Mouse (Mus musculus) stomach, postnatal 0 days (tissue): ENCODE results near the gene Adcy2. TPM values are rescaled to one million over a fixed set of nuclear protein-coding genes. Genes with fewer than 3 reads are reported as not detected.

Experiments
- ATAC-seq: fragments of 200-750 bp; cut with Nextera tagmentation; 2 replicates; pipeline ENCODE4 v1.8.0; 2017; ENCODE audit not compliant: low FRiP score, low TSS enrichment
- DNase-seq: peaks from one replicate; pipeline ENCODE4 v3.0.0-alpha.2; 2016; ENCODE audit warnings: low spot score
- H3K27ac ChIP-seq: fragments of 300-500 bp; sonication (generic); replicated peaks from 2 replicates; pipeline ENCODE4 v1.5.1; 2014; ENCODE audit warnings: mild to moderate bottlenecking, control low read depth
- H3K27me3 ChIP-seq: fragments of 300-500 bp; sonication (generic); 2 replicates; pipeline ENCODE4 v1.6.1; 2014; ENCODE audit warnings: low read length; ENCODE audit not compliant: control insufficient read depth, insufficient read depth
- H3K36me3 ChIP-seq: fragments of 300-500 bp; sonication (generic); 2 replicates; pipeline ENCODE4 v1.6.1; 2014; ENCODE audit warnings: low read length, mixed read lengths; ENCODE audit not compliant: control insufficient read depth, insufficient read depth
- H3K4me1 ChIP-seq: fragments of 300-500 bp; sonication (generic); replicated peaks from 2 replicates; pipeline ENCODE4 v1.6.1; 2014; ENCODE audit warnings: antibody characterized with exemption; ENCODE audit not compliant: control insufficient read depth, insufficient read depth
- H3K4me2 ChIP-seq: fragments of 300-500 bp; sonication (generic); replicated peaks from 2 replicates; pipeline ENCODE4 v1.6.1; 2014; ENCODE audit warnings: low read depth, mild to moderate bottlenecking, control low read depth, moderate library complexity
- H3K4me3 ChIP-seq: fragments of 300-500 bp; sonication (generic); 2 replicates; pipeline ENCODE4 v1.5.1; 2014; ENCODE audit warnings: low read depth, low read length, control low read depth
- H3K9ac ChIP-seq: fragments of 300-500 bp; sonication (generic); 2 replicates; pipeline ENCODE4 v1.6.1; 2014; ENCODE audit warnings: mild to moderate bottlenecking, low read length, control low read depth, mixed read lengths
- H3K9me3 ChIP-seq: fragments of 300-500 bp; sonication (generic); 2 replicates; pipeline ENCODE4 v1.6.1; 2016; ENCODE audit warnings: low read length; ENCODE audit not compliant: control insufficient read depth
- CTCF ChIP-seq: IDR thresholded peaks from 2 replicates; pipeline ENCODE4 v1.5.1; 2016; ENCODE audit warnings: antibody characterized with exemption, low read depth, mild to moderate bottlenecking, moderate library complexity
- EP300 ChIP-seq: optimal IDR thresholded peaks from 2 replicates; pipeline ENCODE3; 2016; ENCODE audit warnings: antibody characterized with exemption
- WGBS: fragments of 180-500 bp; shearing (Covaris S2); extraction: QIAGEN DNeasy Blood & Tissue Kit; methylation state at CpG from one replicate; pipeline ENCODE4 v1.1.7; 2014; 5-methylcytosine and 5-hydroxymethylcytosine counted together
- polyA plus RNA-seq: library from polyadenylated mRNA; unstranded; fragments of >200 nt; fragmentation: Nextera tagmentation; extraction: Ambion mirVana; gene quantifications from 2 replicates; pipeline ENCODE4 v1.2.1, GENCODE M21; 2015

The Adcy2 gene
- polyA plus RNA-seq, 1 experiment from 2014 or later: 3.7 TPM

GRCm38 (mm10) chr13:68996661-68997060 lies 2.7 kb downstream of the Adcy2 start:
- WGBS: 27% methylated on average over 3 of the region's 3 CpGs
- peak; percentile 54 for DNase-seq
- H3K27ac ChIP-seq: no peak overlapping the region
- H3K9me3 ChIP-seq: no peaks in the 10 kb centered on the region
- TF ChIP-seq EP300 (no peak), CTCF (no peak)
- H3K4me3 ChIP-seq: no peak overlapping the region
- no peak for ATAC-seq
- no peak overlapping the region for H3K9ac ChIP-seq
- H3K4me1 ChIP-seq: no peaks in the 10 kb centered on the region
- H3K27me3 ChIP-seq: no peaks in the 10 kb centered on the region
- no peak overlapping the region for H3K4me2 ChIP-seq
- H3K36me3 ChIP-seq: no peaks in the 10 kb centered on the region

GRCm38 (mm10) chr13:68985789-68986188 lies 13.6 kb downstream of the Adcy2 start:
- Histone ChIP-seq H3K9me3 (no peaks in the 10 kb centered on the region), H3K9ac (no peak overlapping the region), H3K4me2 (no peak overlapping the region), H3K36me3 (no peaks in the 10 kb centered on the region), H3K27me3 (no peaks in the 10 kb centered on the region), H3K4me3 (no peak overlapping the region), H3K27ac (no peak overlapping the region), H3K4me1 (no peaks in the 10 kb centered on the region)
- WGBS: 73% methylated on average over 2 of the region's 2 CpGs
- TF ChIP-seq EP300: no peak
- TF ChIP-seq CTCF: no peak
- no peak for DNase-seq
- ATAC-seq: no peak

- ATAC-seq (no peak), DNase-seq (no peak)
- H3K36me3 ChIP-seq: no peaks in the 10 kb centered on the region
- no peak overlapping the region for H3K4me3 ChIP-seq
- no peaks in the 10 kb centered on the region for H3K27me3 ChIP-seq
- no peaks in the 10 kb centered on the region for H3K4me1 ChIP-seq
- H3K27ac ChIP-seq: no peak overlapping the region
- WGBS: 86% methylated on average over 15 of the region's 15 CpGs
- no peak for TF ChIP-seq CTCF
- no peak for TF ChIP-seq EP300
- no peaks in the 10 kb centered on the region for H3K9me3 ChIP-seq
- no peak overlapping the region for H3K9ac ChIP-seq
- no peak overlapping the region for H3K4me2 ChIP-seq
These were observed 15.3 kb downstream of the Adcy2 start for GRCm38 (mm10) chr13:68984000-68984399.

- no peak for ATAC-seq
- 90% methylated on average over 2 of the region's 2 CpGs for WGBS
- Histone ChIP-seq H3K27me3 (no peaks in the 10 kb centered on the region), H3K9me3 (no peaks in the 10 kb centered on the region), H3K9ac (no peak overlapping the region), H3K4me2 (no peak overlapping the region), H3K4me1 (no peaks in the 10 kb centered on the region), H3K36me3 (no peaks in the 10 kb centered on the region), H3K27ac (no peak overlapping the region), H3K4me3 (no peak overlapping the region)
- TF ChIP-seq CTCF: no peak
- no peak for TF ChIP-seq EP300
- no peak for DNase-seq
These were observed 18.3 kb downstream of the Adcy2 start for GRCm38 (mm10) chr13:68981048-68981447.

- TF ChIP-seq CTCF (no peak), EP300 (no peak)
- Histone ChIP-seq H3K36me3 (no peaks in the 10 kb centered on the region), H3K9ac (no peak overlapping the region), H3K27ac (no peak overlapping the region), H3K27me3 (no peaks in the 10 kb centered on the region), H3K4me3 (no peak overlapping the region), H3K4me1 (no peaks in the 10 kb centered on the region), H3K9me3 (no peaks in the 10 kb centered on the region), H3K4me2 (no peak overlapping the region)
- WGBS: 47% methylated on average over 3 of the region's 3 CpGs
- ATAC-seq (no peak), DNase-seq (no peak)
These were observed 26.2 kb downstream of the Adcy2 start for GRCm38 (mm10) chr13:68973143-68973542.

GRCm38 (mm10) chr13:68961580-68961979 lies 37.8 kb downstream of the Adcy2 start:
- 69% methylated on average over 5 of the region's 5 CpGs for WGBS
- DNase-seq (no peak), ATAC-seq (no peak)
- H3K4me1 ChIP-seq: no peaks in the 10 kb centered on the region
- no peaks in the 10 kb centered on the region for H3K36me3 ChIP-seq
- H3K27ac ChIP-seq: no peak overlapping the region
- no peak overlapping the region for H3K4me3 ChIP-seq
- TF ChIP-seq CTCF: no peak
- no peak for TF ChIP-seq EP300
- H3K4me2 ChIP-seq: no peak overlapping the region
- H3K27me3 ChIP-seq: no peaks in the 10 kb centered on the region
- no peak overlapping the region for H3K9ac ChIP-seq
- no peaks in the 10 kb centered on the region for H3K9me3 ChIP-seq
